Mouse (Mus musculus): ENCODE measurements at regions not wholly inside any gene's neighbourhood (a gene's known extent, or its start where the extent isn't known, plus 50 kb on each side); places are given as distances from the start of the nearest gene placed in this dataset.

DNA sequence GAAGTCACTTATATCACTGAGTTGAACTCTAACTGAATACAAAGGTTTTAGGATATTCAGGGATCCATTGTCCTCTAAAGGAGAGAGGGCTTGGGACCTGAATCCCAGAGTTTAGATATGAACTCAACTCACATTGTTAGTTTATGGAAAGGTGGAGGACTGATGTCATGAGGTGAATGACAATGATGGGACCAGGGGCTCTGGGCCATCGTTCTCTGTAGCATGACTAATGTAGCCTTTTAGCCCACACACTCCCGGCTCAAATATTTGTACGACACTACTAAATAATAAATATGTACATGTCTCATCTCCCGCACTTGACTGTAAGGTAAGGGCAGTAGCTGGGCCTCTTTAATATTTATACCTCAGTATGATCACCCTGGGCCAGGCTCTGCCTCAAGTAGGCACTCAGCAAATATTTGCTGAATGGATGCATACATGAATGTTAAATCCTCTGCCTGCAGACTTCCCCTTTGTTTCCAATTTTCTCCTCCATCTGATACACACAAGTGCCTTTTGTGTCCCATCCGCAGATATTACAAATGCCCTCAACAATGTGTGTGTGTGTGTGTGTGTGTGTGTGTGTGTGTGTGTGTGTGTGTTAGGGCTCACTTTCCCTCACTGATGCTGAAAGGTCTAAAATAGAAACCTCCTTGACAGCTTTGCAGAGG is 59.2 kb upstream of the 4933402D24Rik start:
- no peak for DNase-seq

GRCm38 (mm10) chr1:63820614-63821270 is 51.7 kb upstream of the 4933402D24Rik start:
- no peak for DNase-seq

- DNase-seq = no peak
Measured at GRCm38 (mm10) chr1:63819536-63820254, 50.6 kb upstream of the 4933402D24Rik start.

All from lung, adult 18-20 months (tissue).